Mouse (Mus musculus): ENCODE data around the gene Gm21783. TPM values are rescaled to one million over a fixed set of nuclear protein-coding genes. Genes with fewer than 3 reads are reported as not detected.
"Not testable (repeated sequence)": the region's sequence is repeated elsewhere in the genome, so short reads cannot be mapped to it uniquely, and the experiment has no call there.

Gene Gm21783
- total RNA-seq (2021) = not detected
- long read RNA-seq, experiment 1 = 0 reads
- long read RNA-seq, experiment 2 = 0 reads

DNA sequence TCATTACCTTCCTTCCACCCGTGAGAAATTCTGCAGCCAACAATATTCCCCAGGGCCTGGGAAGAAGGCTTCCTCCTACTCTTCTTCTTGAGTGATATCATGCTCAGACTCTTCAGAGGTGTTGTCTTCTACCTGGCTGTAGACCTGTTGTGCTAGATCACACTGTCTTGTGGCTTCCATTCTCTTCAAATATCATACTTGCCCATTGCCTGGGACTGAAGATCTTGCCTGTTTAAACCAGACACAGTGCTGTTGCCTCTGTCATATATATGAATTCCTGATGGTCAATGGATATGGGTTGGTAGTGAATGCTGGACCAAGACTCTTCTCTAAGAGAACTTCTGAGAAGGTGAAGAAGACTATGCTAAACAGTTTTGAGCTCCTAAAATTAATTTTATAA is at the start of gene Gm21783:
Gm21783 (minus strand) TSS at position 101 of the 400 bp plus-strand sequence.
- not testable (repeated sequence) for H3K27ac ChIP-seq; DNase-seq (ENCODE audit: low spot score in 2 of 2); H3K4me3 ChIP-seq
